Mouse (Mus musculus) spleen, adult 2 months (tissue): ENCODE measurements around the gene Zfp3.

Experiments
- CTCF ChIP-seq: fragments of 200-500 bp; IDR thresholded peaks from 2 replicates; pipeline ENCODE4 v1.5.1; 2011; ENCODE audit warnings: mild to moderate bottlenecking, inconsistent platforms; ENCODE audit not compliant: insufficient read depth, insufficient read length, insufficient replicate concordance; ENCODE audit errors: extremely low read depth
- POLR2A ChIP-seq: fragments of 200-500 bp; IDR thresholded peaks from 2 replicates; pipeline ENCODE4 v1.6.1; 2011; ENCODE audit warnings: low read depth, low read length, inconsistent platforms

- TF ChIP-seq POLR2A, result no peak
- TF ChIP-seq CTCF, result no peak
Observed at GRCm38 (mm10) chr11:70737749-70738148, 26.3 kb upstream of the Zfp3 start.
